Mouse (Mus musculus) cerebellum, adult 11 months (tissue): Measurements from ENCODE around the gene Ccl9.
"Not testable (repeated sequence)": the region's sequence is repeated elsewhere in the genome, so short reads cannot be mapped to it uniquely, and the experiment has no call there.

Source experiments
- DNase-seq: peaks from one replicate; pipeline ENCODE4 v3.0.0; 2022

The Ccl9 gene

GRCm38 (mm10) chr11:83578999-83579398, 563 bp upstream of the Ccl9 start:
- DNase-seq: no peak

- DNase-seq: no peak
These were observed 1.4 kb downstream of the Ccl9 start for GRCm38 (mm10) chr11:83576927-83577555.

GRCm38 (mm10) chr11:83572834-83573233, 5.6 kb downstream of the Ccl9 start:
- no peak for DNase-seq

GRCm38 (mm10) chr11:83572223-83572622, 6.2 kb downstream of the Ccl9 start:
- DNase-seq: no peak

GRCm38 (mm10) chr11:83570189-83570588, 8.2 kb downstream of the Ccl9 start:
- DNase-seq: no peak

GRCm38 (mm10) chr11:83569249-83569648, 9.2 kb downstream of the Ccl9 start:
- DNase-seq: no peak

- no peak for DNase-seq
These were observed 9.7 kb downstream of the Ccl9 start for GRCm38 (mm10) chr11:83568786-83569185.

GRCm38 (mm10) chr11:83568061-83568460, 10.4 kb downstream of the Ccl9 start:
- DNase-seq: no peak

- DNase-seq: no peak
These were observed 11.1 kb downstream of the Ccl9 start for GRCm38 (mm10) chr11:83567311-83567710.

- no peak for DNase-seq
These were observed 11.8 kb downstream of the Ccl9 start for GRCm38 (mm10) chr11:83566617-83567016.

GRCm38 (mm10) chr11:83563754-83564153, 14.7 kb downstream of the Ccl9 start:
- DNase-seq: no peak

- DNase-seq: no peak
These were observed 16.0 kb downstream of the Ccl9 start for GRCm38 (mm10) chr11:83562311-83562887.

- no peak for DNase-seq
These were observed 18.0 kb downstream of the Ccl9 start for GRCm38 (mm10) chr11:83560405-83560804.

- no peak for DNase-seq
These were observed 21.4 kb downstream of the Ccl9 start for GRCm38 (mm10) chr11:83557074-83557473.

- DNase-seq: peak; percentile 1
These were observed 22.2 kb downstream of the Ccl9 start for GRCm38 (mm10) chr11:83556085-83556781.

GRCm38 (mm10) chr11:83551668-83552067, 26.8 kb downstream of the Ccl9 start:
- DNase-seq: no peak

GRCm38 (mm10) chr11:83551037-83551436, 27.4 kb downstream of the Ccl9 start:
- DNase-seq: not testable (repeated sequence)

- no peak for DNase-seq
These were observed 28.2 kb downstream of the Ccl9 start for GRCm38 (mm10) chr11:83550186-83550632.

GRCm38 (mm10) chr11:83544214-83544613, 34.2 kb downstream of the Ccl9 start:
- no peak for DNase-seq

- no peak for DNase-seq
These were observed 37.0 kb downstream of the Ccl9 start for GRCm38 (mm10) chr11:83541415-83541814.

GRCm38 (mm10) chr11:83540931-83541330, 37.5 kb downstream of the Ccl9 start:
- DNase-seq: no peak

- no peak for DNase-seq
These were observed 39.6 kb downstream of the Ccl9 start for GRCm38 (mm10) chr11:83538705-83539314.

GRCm38 (mm10) chr11:83536831-83537230, 41.6 kb downstream of the Ccl9 start:
- no peak for DNase-seq
